Mouse (Mus musculus) liver, embryonic 14.5 days (tissue): ENCODE data around the gene Ppm1l. TPM values are rescaled to one million over a fixed set of nuclear protein-coding genes. Genes with fewer than 3 reads are reported as not detected.
"Not testable (repeated sequence)": the region's sequence is repeated elsewhere in the genome, so short reads cannot be mapped to it uniquely, and the experiment has no call there.

Experiments used
- ATAC-seq: fragments of 200-750 bp; cut with Nextera tagmentation; 2 replicates; pipeline ENCODE4 v1.8.0; 2017; ENCODE audit warnings: moderate number of reproducible peaks, mild to moderate bottlenecking, moderate library complexity; ENCODE audit not compliant: insufficient read depth
- DNase-seq, 3 experiments: peaks; one replicate each; pipeline ENCODE4 v3.0.0-alpha.2; 2012 to 2013; ENCODE audit warnings: low read depth in 3 of 3, low spot score in 3 of 3
- H3K27ac ChIP-seq: fragments of 300-500 bp; sonication (generic); 2 replicates; pipeline ENCODE4 v1.5.1; 2014; ENCODE audit warnings: moderate library complexity, mild to moderate bottlenecking, control low read depth, inconsistent platforms
- H3K27me3 ChIP-seq: fragments of 300-500 bp; sonication (generic); 2 replicates; pipeline ENCODE4 v1.6.1; 2014; ENCODE audit warnings: mild to moderate bottlenecking, low read length, moderate library complexity; ENCODE audit not compliant: control insufficient read depth, insufficient read depth
- H3K36me3 ChIP-seq: fragments of 300-500 bp; sonication (generic); replicated peaks from 2 replicates; pipeline ENCODE4 v1.6.1; 2014; ENCODE audit warnings: low read depth; ENCODE audit not compliant: control insufficient read depth, insufficient read depth
- H3K4me1 ChIP-seq, 2 experiments: fragments of 200-500 bp in 1 of 2; fragments of 300-500 bp in 1 of 2; sonication (generic) in 1 of 2; replicated peaks; 2 replicates each; pipeline ENCODE4 v1.6.1; 2012 to 2014; ENCODE audit warnings: antibody characterized with exemption in 1 of 2, inconsistent platforms in 1 of 2, low read length in 1 of 2; ENCODE audit not compliant: control insufficient read depth in 2 of 2, insufficient read depth in 2 of 2
- H3K4me2 ChIP-seq: fragments of 300-500 bp; sonication (generic); 2 replicates; pipeline ENCODE4 v1.6.1; 2014; ENCODE audit warnings: low read depth, mild to moderate bottlenecking, control low read depth, moderate library complexity
- H3K4me3 ChIP-seq, 2 experiments: fragments of 200-500 bp in 1 of 2; fragments of 300-500 bp in 1 of 2; sonication (generic) in 1 of 2; 2 replicates each; pipeline ENCODE4 v1.5.1; 2012 to 2014; ENCODE audit warnings: low read depth in 2 of 2, low read length in 2 of 2, mild to moderate bottlenecking in 2 of 2, control low read depth in 1 of 2, inconsistent platforms in 1 of 2, moderate library complexity in 1 of 2; ENCODE audit not compliant: insufficient read depth in 1 of 2
- H3K9ac ChIP-seq: fragments of 300-500 bp; sonication (generic); replicated peaks from 2 replicates; pipeline ENCODE4 v1.6.1; 2014; ENCODE audit warnings: mild to moderate bottlenecking, control low read depth, moderate library complexity
- H3K9me3 ChIP-seq: fragments of 300-500 bp; sonication (generic); 2 replicates; pipeline ENCODE4 v1.6.1; 2016; ENCODE audit warnings: low read length, mixed read lengths; ENCODE audit not compliant: control insufficient read depth
- CTCF ChIP-seq: IDR thresholded peaks from 2 replicates; pipeline ENCODE4 v1.5.1; 2016; ENCODE audit warnings: antibody characterized with exemption, low read depth, control low read depth
- EP300 ChIP-seq: IDR thresholded peaks from 2 replicates; pipeline ENCODE4 v1.6.1; 2016; ENCODE audit warnings: antibody characterized with exemption, low read depth
- WGBS: fragments of 180-500 bp; shearing (Covaris S2); extraction: QIAGEN DNeasy Blood & Tissue Kit; methylation state at CpG from one replicate; pipeline ENCODE4 v1.1.7; 2014; ENCODE audit not compliant: insufficient replicate concordance; 5-methylcytosine and 5-hydroxymethylcytosine counted together
- polyA plus RNA-seq, 2 experiments: library from polyadenylated mRNA; depleted of rRNA in 1 of 2; stranded (reverse) in 1 of 2; unstranded in 1 of 2; fragments of >200 nt; fragmentation: Nextera tagmentation in 1 of 2; extraction: Ambion mirVana in 1 of 2; gene quantifications; 2 replicates each; pipeline versions ENCODE4 v1.2.1 to v1.2.3; 2012 to 2014

Ppm1l gene
- polyA plus RNA-seq, 2 experiments = 2.4 to 3.7 TPM

DNA sequence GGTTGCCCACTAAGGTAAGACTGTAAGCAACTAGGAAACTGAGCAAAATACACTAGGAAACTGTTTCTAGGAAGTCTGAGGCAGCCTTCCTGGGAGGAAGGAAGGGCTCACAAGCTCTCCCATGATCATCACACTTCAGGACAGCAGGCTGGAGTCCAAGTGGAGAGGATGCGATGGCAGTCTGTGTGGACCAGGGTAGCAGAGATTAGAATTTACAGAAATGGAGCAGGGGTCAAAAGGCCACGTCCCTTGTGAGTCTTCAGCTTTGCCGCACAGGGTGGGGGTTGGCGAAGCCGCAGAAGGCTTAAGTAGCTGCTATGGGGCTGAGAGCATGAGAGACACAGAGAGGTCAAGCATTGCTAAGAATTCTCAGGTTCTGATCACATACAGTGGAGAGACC, 245.0 kb downstream of the Ppm1l start:
- no peak for DNase-seq
- TF ChIP-seq CTCF (no peak), EP300 (no peak)

DNA sequence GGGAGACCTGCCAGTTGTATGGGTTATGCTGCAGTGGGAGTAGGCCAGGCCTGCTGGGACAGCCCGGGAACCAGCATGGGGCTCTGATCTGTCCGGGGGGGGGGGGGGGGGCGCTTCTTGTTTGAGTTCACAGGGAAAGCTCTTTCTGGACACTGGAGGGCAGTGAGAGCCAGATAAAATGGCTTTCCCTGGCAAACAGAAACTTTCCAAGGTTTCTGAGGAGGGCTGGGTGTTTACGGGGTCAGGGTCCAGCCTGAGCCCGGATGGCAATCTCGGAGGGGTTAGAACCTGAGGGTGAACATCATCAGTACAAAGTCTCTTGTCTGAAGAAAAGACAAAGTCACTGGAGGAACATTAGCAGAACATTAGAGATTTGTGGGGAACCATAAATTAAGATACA, 246.7 kb downstream of the Ppm1l start:
- no peaks in the 10 kb centered on the region for H3K9me3 ChIP-seq
- no peak overlapping the region for H3K27ac ChIP-seq
- DNase-seq (no peak), ATAC-seq (no peak)
- TF ChIP-seq EP300 (no peak), CTCF (no peak)
- H3K36me3 ChIP-seq = no peaks in the 10 kb centered on the region
- WGBS = 83% methylated on average over 5 of the region's 6 CpGs
- no peak overlapping the region for H3K4me2 ChIP-seq
- H3K9ac ChIP-seq = no peak overlapping the region
- H3K4me3 ChIP-seq = no peak overlapping the region
- H3K4me1 ChIP-seq = no peaks in the 10 kb centered on the region
- no peaks in the 10 kb centered on the region for H3K27me3 ChIP-seq

More for the DNA sequence above, 245.0 kb downstream of the Ppm1l start:
- H3K36me3 ChIP-seq = no peaks in the 10 kb centered on the region
- H3K4me1 ChIP-seq = no peaks in the 10 kb centered on the region
- no peaks in the 10 kb centered on the region for H3K9me3 ChIP-seq
- H3K4me3 ChIP-seq = no peak overlapping the region
- 72% methylated on average over 5 of the region's 5 CpGs for WGBS
- H3K9ac ChIP-seq = no peak overlapping the region
- H3K4me2 ChIP-seq = no peak overlapping the region
- no peak overlapping the region for H3K27ac ChIP-seq
- no peak for ATAC-seq
- H3K27me3 ChIP-seq = no peaks in the 10 kb centered on the region

DNA sequence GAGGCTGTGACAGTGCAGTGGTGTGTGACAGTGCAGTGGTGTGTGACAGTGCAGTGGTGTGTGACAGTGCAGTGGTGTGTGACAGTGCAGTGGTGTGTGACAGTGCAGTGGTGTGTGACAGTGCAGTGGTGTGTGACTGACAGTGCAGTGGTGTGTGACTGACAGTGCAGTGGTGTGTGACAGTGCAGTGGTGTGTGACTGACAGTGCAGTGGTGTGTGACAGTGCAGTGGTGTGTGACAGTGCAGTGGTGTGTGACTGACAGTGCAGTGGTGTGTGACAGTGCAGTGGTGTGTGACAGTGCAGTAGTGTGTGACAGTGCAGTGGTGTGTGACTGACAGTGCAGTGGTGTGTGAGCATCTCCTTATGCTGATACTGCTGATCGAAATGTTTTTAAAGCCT, 248.9 kb downstream of the Ppm1l start:
- not testable (repeated sequence) for H3K4me1 ChIP-seq, DNase-seq, H3K9ac ChIP-seq, H3K27me3 ChIP-seq, H3K9me3 ChIP-seq, H3K4me3 ChIP-seq, H3K4me2 ChIP-seq, ATAC-seq, H3K36me3 ChIP-seq, H3K27ac ChIP-seq
- 69% methylated on average over 1 of the region's 1 CpGs for WGBS

DNA sequence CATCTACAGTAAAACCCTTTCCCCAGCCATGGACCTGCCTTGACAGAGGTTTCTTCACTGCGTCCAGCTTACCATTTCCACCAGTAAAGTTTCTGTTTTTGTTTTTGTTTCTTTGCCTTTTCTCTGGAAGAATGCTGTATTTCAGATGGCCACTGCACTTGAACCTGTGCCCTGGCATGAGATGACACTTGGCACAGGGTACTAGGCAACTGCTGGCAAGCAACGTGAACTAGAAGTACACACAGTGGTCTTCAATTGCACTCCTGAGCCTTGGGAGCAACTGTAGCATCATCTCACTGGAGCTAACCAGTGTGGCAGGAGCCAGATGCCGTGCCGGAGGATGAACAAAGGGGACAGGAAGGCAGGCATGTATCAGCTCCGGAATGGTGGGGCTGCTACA, 255.9 kb downstream of the Ppm1l start:
- no peaks in the 10 kb centered on the region for H3K9me3 ChIP-seq
- H3K4me1 ChIP-seq = no peaks in the 10 kb centered on the region
- H3K9ac ChIP-seq = no peak overlapping the region
- no peaks in the 10 kb centered on the region for H3K27me3 ChIP-seq
- H3K4me3 ChIP-seq = no peak overlapping the region
- H3K4me2 ChIP-seq = no peak overlapping the region
- no peaks in the 10 kb centered on the region for H3K36me3 ChIP-seq
- no peak for DNase-seq
- no peak overlapping the region for H3K27ac ChIP-seq
- ATAC-seq = no peak
- TF ChIP-seq EP300 = no peak
- 72% methylated on average over 5 of the region's 5 CpGs for WGBS

GRCm38 (mm10) chr3:69575577-69575976, 258.9 kb downstream of the Ppm1l start:
- 73% methylated on average over 11 of the region's 11 CpGs for WGBS
- Histone ChIP-seq H3K4me2 (no peak overlapping the region), H3K9ac (no peak overlapping the region), H3K27me3 (no peaks in the 10 kb centered on the region), H3K4me1 (no peaks in the 10 kb centered on the region), H3K27ac (no peak overlapping the region), H3K4me3 (no peak overlapping the region), H3K36me3 (no peaks in the 10 kb centered on the region), H3K9me3 (no peaks in the 10 kb centered on the region)
- no peak for TF ChIP-seq EP300
- ATAC-seq (no peak), DNase-seq (no peak)

DNA sequence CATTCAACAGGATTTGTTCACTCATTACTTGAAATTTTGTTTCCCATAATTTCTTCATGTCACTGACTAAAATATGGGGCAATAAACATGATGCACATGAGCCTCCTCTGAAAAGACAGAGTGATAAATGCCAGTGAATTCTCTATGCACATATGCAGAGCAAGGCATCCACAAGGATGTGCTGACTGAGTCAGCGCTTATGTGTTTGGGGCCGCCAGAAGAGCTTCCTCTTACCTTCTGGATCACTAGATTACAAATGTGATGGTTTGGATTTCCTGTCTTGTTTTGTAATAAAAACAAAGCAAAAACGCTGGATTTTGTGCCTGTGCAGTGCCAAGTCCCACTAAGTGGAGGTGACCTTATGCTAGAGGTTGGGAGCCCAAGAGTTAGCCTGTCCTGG, 260.1 kb downstream of the Ppm1l start:
- H3K4me2 ChIP-seq = no peak overlapping the region
- no peak overlapping the region for H3K9ac ChIP-seq
- WGBS = 41% methylated on average over 3 of the region's 3 CpGs
- no peak for TF ChIP-seq CTCF
- no peak for TF ChIP-seq EP300
- no peaks in the 10 kb centered on the region for H3K4me1 ChIP-seq
- no peak overlapping the region for H3K4me3 ChIP-seq
- no peak overlapping the region for H3K27ac ChIP-seq
- H3K27me3 ChIP-seq = no peaks in the 10 kb centered on the region
- no peak for DNase-seq
- no peak for ATAC-seq
- no peaks in the 10 kb centered on the region for H3K36me3 ChIP-seq
- H3K9me3 ChIP-seq = no peaks in the 10 kb centered on the region
